Mouse (Mus musculus) adipocyte (in vitro differentiated cells): ENCODE data around the gene Nkx2-5.

Experiments
- DNase-seq: peaks from one replicate; pipeline ENCODE4 v3.0.0-alpha.2; 2016; ENCODE audit warnings: low spot score

Gene Nkx2-5

DNA sequence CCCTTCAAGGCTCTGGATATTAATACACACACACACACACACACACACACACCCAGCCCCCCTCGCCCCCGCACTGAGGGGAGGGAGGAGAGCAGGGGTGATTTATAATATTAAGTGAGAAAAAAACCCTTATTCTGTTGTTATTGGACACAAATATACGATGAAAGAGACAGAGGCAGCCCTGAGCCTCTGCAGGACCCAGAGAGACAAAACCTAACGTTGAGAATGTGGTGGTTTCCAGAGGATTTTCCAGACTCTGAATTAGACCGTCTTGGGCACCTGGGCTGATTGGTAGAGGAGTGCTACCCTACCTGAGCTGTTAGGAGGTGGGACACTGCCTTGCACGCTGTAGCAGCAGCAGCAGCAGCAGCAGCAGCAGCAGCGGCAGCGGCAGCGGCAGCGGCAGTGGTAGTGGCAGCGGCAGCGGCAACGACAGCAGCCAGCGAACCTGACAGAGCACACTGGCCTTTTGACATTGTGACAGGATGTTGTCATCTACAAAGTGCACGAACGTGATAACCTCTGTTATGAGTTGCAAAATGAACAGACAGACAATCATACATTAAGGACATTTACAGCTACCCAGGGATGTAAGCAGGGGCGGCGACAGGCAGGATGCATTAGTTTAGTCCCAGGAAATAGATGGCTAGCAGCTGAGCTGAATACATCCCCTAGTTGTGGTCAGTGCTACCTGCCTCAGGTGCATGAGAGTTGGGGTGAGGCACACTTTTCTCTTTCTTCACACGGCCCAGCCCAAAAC is 7.8 kb downstream of the Nkx2-5 start:
- no peak for DNase-seq

DNA sequence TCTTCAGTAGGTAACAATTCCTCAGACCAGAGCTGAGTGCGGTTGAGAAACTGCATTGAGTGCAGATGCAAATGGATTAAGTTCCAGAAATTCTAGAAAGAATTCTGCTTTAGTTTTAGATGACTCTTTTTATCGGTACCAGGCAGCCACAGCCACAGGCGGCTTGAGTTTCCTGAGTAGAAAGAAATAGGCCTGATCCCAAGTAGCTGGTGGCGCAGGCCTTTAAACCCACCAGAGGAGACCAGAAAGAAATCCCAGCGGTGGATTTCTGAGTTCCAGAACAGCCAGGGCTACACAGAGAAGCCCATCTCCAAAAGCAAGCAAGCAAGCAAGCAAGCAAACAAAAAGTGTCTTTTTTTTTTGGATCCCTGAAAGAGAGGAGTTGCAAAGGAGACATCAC is 8.4 kb downstream of the Nkx2-5 start:
- DNase-seq, result no peak

DNA sequence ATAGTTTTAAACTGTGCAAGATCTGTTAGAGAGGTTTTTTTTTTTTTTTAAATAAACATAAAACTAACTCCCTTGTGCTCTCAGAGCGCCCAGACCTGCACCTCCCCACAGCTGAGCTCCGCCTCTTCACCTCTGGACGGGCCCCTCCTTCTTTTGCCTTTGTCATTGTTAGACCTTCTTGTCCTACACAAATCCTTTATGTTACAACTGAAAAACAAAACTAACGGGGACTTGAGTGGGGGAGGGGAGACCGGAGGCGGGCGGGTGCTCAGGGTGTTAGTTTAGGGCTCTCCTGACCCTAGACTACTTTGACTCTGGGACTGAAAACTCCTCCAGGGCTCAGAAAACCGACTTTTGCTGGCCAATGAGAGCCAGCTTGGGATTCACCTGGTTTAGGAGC is 8.9 kb downstream of the Nkx2-5 start:
- no peak for DNase-seq

DNA sequence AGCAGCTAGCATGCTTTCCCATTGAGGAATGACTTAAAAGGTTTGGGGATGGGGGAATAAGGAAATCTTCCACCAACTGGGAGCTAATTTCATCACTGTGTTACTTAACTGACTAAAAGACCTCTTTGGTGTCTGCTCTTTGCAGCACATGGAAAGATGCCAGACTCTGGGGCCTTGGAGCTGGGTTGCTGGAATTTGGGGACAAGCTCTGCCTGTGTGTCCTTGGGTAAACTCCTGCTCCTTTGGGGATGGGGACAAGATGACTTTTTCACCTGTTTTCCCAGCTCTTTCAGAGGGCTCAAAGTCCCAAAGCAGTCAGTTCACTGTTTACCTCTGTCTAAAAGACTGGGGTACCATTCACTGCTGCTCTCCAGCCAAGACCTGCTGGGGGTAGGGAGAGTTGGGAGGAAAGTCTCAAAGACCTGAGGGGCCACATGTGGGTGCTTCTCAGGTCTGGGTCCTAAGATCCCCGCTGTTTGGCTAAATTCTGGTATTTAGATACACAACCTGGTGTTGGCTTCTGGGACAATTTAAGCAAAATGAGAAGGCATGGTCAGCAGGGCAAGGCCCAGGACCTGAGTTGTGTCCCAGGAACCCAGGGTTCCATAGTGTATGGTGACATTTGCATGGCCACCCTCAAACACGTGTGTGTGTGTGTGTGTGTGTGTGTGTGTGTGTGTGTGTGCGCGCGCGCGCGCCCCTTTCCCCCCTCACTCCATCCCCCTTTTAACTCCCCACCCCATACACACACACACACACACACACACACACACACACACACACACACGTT is 9.6 kb downstream of the Nkx2-5 start:
- DNase-seq, result peak; percentile 57

DNA sequence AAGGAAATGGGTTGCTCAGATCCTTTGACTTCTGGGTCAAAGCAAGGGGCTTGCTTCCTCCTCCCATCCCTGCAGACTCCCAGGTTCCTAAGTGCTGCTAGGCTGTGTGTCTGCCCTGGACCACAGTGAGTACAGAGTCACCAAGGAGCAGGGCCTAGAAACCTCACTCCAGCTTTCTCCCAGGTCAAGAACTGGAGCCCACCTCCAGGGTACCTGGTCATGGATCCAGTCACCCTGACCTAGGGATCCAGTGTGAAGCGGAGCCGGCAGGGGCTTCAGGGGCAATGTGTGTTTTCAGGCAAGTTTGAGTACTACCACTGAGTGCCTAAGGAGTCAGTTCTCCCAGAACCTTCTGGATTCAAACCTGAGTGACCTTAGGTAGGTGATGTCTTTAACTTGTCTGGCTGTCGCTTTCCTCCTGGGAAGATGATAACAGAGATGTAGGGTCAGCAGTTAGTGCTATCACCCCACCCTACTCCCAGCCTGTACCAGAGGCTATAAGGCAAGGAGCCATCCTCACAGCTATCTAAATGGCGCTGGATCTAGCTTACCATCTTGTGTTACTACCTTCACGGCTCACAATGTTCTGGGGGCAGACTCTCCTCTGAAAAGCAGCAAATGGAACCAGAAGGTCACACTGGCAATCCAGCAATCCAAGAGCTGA is 10.4 kb downstream of the Nkx2-5 start:
- no peak for DNase-seq

DNA sequence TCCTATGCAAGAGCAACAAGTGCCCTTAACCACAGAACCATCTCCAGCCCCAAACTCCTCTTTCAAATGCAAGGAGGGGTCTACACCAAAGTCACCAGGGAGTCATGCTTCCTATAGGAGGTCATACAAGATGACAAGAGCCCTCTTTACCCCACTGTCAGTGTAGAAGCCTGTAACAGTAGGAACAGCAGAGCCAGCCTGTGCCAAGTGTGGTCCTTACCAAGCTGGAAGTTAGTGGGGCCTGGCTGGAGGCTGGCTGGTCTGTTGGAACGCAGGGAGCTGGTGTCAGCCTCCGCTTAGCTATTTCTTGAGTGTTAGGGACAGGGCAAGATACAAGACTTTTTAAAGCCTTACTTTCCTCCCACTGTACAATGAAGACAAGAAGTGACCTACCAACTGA is 11.0 kb downstream of the Nkx2-5 start:
- DNase-seq, result no peak

DNA sequence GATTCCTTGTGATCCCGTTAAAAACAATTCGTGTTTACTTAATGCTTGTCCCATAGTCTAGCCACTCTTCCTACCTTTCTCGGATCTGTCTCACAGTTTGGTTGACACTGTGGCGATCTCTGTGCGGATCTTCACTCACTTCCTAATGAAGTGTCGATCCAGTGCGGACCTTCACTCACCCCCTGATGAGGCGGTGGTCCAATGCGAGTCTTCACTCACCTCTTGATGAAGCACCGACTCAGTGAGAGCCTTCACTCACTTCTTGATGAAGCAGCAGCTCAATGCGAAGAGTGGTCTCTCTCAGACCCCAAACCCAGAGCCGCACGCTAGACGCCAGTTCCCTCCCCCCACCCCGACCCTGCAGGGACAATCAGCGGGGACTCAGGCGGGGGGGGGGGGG is 18.7 kb downstream of the Nkx2-5 start:
- DNase-seq, result no peak

DNA sequence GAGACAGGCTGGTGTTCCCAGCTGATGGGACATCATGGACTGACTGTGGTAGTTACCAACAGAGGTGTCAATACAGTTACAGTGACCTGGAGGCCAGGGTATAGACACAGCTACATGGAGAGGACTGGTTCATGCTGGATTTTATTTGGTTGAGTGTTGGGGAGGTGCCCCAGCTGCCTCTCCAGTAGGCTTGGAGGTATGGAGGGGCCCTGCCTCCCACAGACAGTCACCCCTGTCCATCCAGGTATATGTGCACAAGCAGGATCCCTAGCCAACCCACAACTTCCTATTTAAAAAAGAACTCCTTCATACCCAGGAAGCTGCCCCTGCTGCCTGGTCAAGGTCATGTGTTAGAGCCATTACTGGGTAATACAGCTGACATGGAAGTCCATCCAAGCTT is 27.0 kb downstream of the Nkx2-5 start:
- no peak for DNase-seq

DNA sequence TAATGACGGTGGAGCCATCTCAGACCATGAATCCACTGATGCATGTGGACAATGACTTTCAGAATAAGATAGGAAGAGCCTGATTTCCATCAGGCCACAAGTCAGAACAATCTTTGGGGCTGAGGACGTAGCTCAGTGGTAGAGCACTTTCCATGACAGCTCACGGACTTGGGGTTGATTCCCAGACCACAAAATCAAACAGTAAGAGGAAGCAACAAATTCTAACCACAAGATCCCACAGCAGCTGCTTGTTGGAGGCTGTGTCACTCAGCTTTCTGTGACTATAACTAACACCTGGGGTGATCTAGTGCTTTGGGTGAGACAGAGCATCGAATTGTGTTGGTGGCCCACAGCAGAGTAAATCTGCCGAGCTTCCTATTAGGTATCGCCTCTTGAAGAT is 28.0 kb downstream of the Nkx2-5 start:
- no peak for DNase-seq

DNA sequence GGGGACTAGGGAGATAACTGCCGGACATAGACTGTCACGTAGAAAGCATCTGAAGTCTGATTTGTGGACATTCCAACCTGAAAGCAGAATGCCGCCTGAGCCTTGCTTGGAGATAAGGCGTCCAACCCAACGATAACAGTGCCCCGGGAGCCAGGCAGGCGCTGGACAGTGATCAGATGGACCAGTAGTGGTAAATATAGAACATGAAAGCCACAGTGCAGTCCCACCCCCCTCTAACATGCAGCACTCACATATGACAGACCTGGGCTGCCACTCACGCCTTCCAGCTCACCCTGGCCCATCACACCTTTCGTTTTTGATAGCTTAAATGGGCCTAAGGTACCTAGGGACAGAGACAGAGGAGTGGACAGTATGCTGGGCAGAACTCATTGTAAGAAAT is 31.3 kb downstream of the Nkx2-5 start:
- DNase-seq, result no peak

DNA sequence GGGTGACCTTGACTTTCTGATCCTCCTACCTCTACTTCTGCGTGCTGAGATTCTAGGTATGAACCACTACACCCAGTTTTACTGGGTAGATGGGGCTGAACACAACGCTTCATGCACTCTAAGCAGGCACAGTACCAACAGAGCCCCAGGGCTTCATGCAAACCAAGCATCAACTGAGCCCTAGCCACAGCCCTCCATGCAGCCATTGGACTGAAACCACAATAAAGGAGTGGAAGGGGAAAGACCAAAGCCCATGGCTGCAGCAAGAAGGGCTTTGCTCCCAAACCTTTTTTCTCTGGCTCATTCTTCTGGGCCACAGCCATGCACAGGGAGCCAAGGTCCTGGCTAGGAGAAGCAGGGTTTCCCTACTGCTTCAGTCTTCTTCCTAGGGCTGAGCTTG is 32.2 kb downstream of the Nkx2-5 start:
- no peak for DNase-seq

DNA sequence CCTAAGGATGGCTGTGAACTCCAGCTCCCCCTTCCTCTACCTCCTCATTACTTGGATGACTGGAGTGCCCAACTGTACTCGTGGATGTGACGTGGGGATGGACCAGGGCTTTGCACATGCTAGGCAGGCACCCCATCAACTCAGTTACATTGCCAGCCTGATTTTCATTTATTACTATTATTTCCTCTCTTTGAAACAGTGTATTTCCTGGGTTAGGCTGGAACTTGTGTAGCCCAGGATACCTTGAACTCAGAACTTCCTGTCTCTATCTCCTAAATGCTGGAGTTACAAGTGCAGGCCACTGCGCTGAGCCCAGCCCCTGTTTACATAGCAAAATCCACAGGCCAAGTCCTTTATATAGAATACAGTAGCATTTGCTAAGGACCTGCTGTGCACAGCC is 41.9 kb downstream of the Nkx2-5 start:
- DNase-seq, result no peak

DNA sequence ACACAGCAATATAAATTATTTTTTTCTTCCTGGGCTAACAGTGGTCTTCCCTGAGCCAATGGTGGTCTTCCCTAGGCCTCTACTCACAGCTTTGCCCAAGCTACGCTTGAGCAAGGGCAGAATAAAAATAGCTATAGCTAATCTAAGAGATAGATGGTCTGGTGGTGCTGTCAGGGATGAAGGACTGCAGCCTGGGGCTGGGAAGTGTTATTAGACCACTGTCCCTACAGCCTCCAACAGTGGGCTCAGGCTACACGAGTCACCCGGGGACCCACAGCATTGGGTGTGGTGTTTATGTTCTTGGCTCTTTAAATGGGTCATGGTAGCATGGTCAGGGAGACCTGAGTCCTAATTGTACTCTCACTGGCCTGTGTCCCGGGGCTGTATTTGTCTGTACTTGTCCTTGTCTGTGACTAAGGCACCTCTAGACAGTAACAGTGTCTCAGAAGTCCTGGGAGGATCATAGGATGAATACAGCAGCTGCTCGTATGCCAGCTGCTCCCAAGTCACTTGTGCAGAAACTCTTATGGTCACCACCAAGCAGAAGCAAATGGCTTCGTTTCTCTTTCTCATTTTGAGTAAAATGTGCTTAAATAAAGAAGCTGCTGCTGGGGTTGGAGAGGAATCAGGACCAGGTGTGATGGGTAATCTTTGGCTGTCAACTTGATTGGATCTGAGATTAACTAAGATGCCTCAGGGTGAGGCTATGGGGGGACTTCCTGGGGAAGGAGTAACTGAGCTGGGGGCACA is 47.3 kb downstream of the Nkx2-5 start:
- no peak for DNase-seq

DNA sequence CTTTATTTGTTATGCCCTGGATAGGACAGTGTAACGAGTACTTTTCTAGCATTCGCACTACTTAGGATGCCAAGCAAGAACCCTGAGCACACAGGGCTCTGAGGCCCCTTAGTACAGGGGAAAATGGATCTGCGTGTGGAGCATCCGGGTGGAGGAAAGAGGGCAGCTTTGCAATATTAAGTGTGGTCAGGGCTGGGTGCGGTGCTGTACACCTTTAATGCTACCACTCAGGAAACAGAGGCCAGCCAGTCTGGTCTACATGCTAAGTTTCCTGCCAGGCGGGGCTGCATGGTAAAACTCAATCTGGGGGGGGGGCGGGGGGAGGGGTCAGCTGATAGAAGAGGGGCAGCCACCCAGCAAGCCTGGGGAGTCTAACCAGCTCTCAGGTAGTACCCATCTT is 49.4 kb downstream of the Nkx2-5 start:
- no peak for DNase-seq

DNA sequence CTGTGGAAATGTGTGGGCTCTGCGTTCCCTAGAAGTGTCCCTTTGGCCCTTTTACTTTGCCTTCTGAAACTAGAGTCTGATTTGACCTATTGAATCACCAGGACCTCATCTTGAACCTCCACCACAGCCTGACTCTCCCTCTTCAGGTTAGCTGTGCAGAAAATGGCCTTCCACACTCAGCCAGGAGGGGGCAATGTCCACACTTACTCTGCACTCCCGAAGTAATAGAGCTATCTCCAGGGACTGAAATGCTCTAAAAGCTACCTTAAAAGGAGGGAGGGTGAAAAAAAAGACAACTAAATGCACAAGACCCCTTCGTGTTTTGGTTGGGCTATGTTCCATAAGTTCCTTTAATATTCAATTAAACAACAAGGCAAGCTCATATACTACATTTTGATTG is 50.1 kb downstream of the Nkx2-5 start:
- peak; percentile 76 for DNase-seq

DNA sequence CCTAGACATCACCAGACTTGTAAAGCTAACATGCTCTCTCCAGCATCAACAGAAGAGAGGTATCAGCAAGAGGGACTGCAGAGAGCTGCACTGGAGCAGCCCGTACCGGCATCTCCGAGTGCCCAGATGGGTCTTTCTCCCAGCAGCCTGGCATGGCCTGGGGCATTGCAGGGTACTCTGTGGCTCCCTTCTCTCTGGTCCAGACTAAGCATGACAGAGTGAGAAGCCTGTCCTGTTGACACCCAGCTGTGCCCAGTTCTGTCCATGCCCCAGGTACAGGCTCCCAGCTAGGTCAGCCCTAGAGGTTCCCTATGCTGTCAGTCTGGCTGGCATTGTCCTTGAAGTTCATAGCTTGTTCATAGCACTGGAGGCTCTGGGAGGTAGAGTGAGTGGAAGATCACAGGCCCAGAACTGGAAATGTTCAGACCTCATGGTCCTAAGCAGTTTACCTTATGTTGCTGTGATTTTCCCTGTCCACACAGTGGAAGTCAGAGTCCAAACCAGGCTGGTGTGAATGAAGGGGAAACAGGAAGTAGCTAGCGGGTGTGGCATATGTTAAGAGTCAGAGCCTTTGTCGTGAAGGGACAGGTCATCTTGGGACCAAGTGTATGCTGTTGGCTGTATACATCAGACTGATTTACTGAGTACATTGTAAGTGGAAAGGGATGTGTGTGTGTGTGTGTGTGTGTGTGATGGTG is 51.6 kb downstream of the Nkx2-5 start:
- no peak for DNase-seq

DNA sequence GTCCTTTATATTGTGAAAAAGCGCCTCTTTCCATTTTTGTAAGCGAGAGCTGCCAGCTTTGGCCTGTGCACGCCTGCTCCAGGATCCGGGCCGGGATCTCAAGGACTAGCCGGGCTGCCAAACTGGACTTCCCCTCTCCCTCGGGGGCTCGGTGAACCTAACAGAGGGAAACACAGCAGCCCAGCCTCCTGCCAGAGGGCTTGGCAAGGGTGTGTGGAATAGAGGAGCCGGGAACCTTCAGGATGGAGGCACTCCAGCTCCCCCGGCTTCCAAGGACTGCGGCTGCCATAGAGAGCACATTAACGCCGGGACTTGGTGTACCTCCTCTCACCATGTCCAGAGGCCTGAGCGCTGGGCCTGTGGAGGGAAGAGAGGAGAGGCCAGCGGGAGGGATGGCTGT is 52.7 kb downstream of the Nkx2-5 start:
- no peak for DNase-seq

DNA sequence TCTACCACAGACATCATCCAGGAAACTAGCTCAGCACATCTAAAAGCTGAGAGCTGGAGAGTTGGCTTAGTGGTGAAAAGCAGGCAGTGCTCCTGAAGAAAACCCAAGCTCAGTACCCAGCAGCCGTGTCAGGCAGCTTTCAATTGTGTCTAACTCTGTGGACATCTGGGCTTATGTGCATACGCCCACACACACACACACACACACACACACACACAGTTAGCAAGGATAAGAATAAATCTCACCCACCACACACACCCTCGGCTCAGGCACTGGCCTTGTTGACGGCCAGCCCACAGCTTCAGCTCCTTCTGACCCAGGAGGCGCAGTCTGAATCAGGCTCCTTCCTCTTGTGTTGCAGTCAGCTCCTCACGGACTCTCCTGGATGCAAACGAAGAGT is 53.2 kb downstream of the Nkx2-5 start:
- DNase-seq, result no peak

DNA sequence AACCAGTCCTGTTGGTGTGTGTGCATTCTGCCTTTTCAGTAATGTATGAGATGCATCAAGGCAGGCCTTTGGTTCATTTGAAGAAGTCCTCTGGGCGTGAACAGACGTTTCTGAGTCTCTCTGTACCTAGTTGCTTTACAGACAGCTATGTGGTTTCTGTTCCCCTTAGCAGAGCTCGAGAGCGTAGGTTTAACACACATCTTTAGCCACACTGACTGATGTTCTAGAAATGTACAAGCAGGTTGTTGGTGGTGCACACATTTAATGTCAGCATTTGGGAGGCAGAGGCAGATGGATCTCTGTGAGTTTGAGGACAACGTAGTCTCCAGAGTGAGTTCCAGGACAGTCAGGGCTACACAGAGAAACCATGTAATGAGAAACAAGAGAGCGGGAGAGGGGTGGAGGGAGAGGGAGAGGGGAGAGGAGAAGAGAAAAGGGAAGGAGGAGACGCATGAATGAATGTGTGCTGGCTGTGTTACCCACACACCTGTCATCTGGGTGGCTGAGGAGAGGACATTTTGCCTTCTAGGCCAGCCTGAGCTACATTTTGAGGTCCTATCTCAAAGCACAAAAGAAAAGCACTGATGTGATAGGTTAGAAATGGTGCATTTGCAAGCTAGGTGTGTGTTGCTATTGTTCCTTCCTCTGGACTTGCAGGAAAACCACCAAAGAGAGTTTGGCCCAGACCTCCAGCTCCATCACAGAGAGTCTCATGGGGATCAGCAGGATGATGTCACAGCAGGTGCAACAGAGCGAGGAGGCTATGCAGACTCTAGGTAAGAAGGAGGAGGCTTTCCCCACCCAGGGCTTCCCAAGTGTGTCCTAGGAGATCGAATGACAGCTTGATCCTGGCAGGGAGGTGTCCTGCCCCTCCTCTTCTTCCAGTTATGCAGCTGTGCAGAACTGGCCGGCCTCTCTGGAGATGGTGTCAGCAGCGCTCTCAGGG is 54.3 kb downstream of the Nkx2-5 start:
- DNase-seq, result no peak

DNA sequence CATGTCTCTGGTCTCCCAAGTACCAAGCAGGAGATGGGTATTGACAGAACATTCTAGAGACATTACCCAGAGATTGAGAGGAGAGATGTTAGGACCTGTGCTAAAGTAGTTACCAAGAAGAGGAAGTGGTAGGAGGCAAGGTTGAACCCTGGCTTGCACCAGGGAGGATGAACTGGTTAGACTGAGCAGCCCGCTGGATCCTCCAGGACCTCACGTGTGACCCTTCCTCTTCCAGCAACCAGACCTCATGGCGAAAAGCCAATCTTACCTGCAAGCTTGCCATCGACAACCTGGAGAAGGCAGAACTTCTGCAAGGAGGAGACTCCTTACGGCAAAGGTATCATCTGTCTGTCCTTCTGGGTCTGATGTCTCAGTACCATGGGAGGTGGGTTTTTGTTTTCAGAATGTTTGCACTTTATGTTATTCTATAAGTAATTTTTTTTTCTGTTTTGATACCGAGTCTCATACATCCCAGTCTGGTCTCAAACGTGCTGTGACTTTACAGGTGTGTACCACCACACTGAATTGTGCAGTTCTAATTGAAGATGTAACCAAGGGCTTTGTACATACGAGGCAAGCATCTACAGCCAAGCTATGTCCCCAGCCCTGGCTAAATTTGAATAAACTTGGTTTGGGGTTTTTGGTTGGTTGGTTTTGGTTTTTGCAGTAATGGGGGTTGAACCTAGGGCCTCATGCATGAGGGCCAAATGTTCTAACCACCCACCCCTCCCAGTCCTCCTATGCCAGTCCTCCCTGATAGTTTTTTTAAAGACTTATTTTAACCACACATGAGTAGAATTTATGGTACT is 55.1 kb downstream of the Nkx2-5 start:
- DNase-seq, result no peak
